Mouse (Mus musculus) megakaryocyte, embryonic 14.5 days (primary cell): ENCODE results near the gene Pskh1.

ENCODE experiments used
- FLI1 ChIP-seq: IDR thresholded peaks from 2 replicates; pipeline ENCODE4 v1.6.1; 2012; ENCODE audit warnings: low read length, inconsistent platforms, mixed read lengths
- GATA1 ChIP-seq: IDR thresholded peaks from 3 replicates; pipeline ENCODE4 v1.6.1; 2012; ENCODE audit warnings: mixed read lengths, low read length, inconsistent platforms, borderline replicate concordance

DNA sequence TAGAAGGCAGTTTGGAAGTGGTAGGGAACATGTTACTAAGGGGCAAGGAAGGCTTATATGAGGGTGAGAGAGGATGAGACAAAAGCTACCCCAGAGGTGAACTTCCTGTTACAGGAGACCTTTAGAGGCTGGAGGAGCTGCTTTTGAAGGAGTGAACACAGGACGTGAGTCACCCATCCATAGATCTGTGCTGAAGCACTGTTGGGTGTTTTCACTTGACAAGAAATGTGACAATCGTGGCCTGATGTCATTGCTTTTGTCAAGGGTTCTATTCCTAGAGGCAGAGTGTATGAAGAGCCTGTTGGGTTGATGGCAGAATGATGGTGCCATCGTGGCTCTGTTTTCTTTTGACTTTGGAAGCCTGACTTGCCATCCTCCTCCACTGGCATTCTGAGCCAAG lies 19.1 kb downstream of the Pskh1 start:
- no peak for TF ChIP-seq FLI1
- no peak for TF ChIP-seq GATA1
